Mouse (Mus musculus) ES-Bruce4 (cell line): Measurements from ENCODE around the gene Fiz1.

Source experiments
- EP300 ChIP-seq: IDR thresholded peaks from 2 replicates; pipeline ENCODE4 v1.6.1; 2011; ENCODE audit warnings: low read depth, low read length; ENCODE audit not compliant: insufficient read depth
- POLR2A ChIP-seq: IDR thresholded peaks from one replicate; pipeline ENCODE4 v1.8.1; 2011; ENCODE audit warnings: low read length; ENCODE audit not compliant: insufficient read depth

- no peak for TF ChIP-seq POLR2A
- no peak for TF ChIP-seq EP300
Observed at GRCm38 (mm10) chr7:5016920-5017319, 2.4 kb upstream of the Fiz1 start.
